Mouse (Mus musculus): ENCODE results near the gene Ppp2r5e. TPM values are rescaled to one million over a fixed set of nuclear protein-coding genes. Genes with fewer than 3 reads are reported as not detected.
A peak's percentile ranks its signal among the peaks of the same experiment; 100 is the strongest.

The Ppp2r5e gene
- polyA plus RNA-seq, 1 experiment from 2014 or later = 14.3 TPM

DNA sequence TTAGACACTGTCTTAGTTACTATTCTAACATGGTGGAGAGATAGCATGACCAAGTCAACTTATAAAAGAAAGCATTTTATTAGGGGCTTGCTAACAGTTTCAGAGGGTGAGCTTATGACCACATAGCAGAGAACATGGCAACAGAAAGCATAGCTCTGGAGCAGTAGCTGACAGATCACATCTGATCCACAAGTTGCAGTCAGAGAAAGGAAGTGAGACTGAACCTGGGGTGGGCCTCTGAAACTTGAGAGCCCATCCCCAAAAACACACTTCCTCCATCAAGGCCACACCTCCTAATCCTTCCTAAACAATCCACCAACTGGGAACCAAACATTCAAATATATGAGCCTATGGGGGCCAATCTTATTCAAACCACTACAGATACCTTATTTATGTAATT lies 62.9 kb downstream of the Ppp2r5e start:
- no peak overlapping the region for H3K9ac ChIP-seq
- H3K36me3 ChIP-seq = no peaks in the 10 kb centered on the region
- no peaks in the 10 kb centered on the region for H3K9me3 ChIP-seq
- H3K27ac ChIP-seq = no peak overlapping the region
- H3K4me3 ChIP-seq = no peak overlapping the region
- ATAC-seq (ENCODE audit: low FRiP score, low read depth) = no peak
- H3K4me2 ChIP-seq (replicated peaks) = no peak overlapping the region
- H3K4me1 ChIP-seq = peaks cover 34% of the 10 kb centered on the region
- H3K27me3 ChIP-seq = no peaks in the 10 kb centered on the region

- Histone ChIP-seq H3K4me1 (peaks cover 36% of the 10 kb centered on the region), H3K4me2 (replicated peaks) (no peak overlapping the region), H3K9me3 (no peaks in the 10 kb centered on the region), H3K9ac (no peak overlapping the region), H3K4me3 (no peak overlapping the region), H3K36me3 (no peaks in the 10 kb centered on the region), H3K27me3 (no peaks in the 10 kb centered on the region), H3K27ac (no peak overlapping the region)
- no peak for ATAC-seq (ENCODE audit: low FRiP score, low read depth)
- WGBS = 74% methylated on average over 2 of the region's 2 CpGs
Measured at GRCm38 (mm10) chr12:75531895-75532294, 64.2 kb downstream of the Ppp2r5e start.

DNA sequence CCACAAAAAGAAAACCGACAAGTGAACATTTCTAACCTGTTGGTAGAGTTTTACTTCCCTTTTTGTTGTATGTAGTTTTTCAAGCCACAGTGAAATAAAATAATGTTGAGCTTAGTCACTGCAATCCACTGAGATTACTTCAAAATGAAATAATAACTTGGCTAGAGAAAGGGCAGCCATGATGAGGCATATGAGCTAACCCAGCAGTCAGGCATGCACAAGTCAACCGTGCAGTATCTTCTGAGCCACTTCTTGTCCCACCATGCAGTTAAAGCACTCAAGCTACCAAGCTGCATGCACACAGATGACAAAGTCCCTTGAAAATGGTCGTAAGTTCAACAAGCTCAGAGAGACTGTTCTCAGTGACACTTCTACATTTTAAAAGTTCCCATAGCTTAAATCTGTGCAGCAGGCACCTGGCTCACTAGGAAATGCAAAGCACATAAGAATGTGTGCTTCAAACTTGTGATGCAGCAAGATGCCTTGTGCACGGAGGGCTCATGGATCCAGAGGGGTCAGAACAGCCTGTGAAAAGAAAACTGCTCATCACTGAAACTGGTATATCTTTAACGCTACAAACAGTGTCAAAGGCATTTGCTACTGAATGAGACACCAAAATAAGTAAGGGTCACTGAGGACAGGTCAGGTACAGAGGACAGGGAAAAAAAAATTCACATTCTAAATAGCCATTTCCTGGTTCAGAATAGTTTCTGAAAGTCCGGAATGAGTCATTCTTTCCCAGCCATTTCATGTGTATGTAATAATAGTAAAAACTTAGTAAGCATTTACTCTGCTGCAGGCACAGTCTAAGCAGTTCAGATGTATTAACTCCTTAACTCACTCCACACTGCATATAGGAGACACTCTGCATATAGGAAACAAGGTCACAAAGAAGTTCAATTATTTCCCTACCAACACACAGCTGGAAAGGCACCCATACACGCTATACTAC lies 66.9 kb downstream of the Ppp2r5e start:
- 0 out of 2 replicates have a peak overlapping the region, but pooled peaks have one; percentile 10 for H3K27ac ChIP-seq
- peak; percentile 51; the same call in 1 of the 2 replicates for ATAC-seq (ENCODE audit: low FRiP score, low read depth)

GRCm38 (mm10) chr12:75528300-75528699 lies 67.7 kb downstream of the Ppp2r5e start:
- Histone ChIP-seq H3K4me2 (replicated peaks) (no peak overlapping the region), H3K36me3 (no peaks in the 10 kb centered on the region), H3K9me3 (no peaks in the 10 kb centered on the region), H3K27me3 (no peaks in the 10 kb centered on the region), H3K4me3 (no peak overlapping the region), H3K27ac (no peak overlapping the region), H3K4me1 (peaks cover 36% of the 10 kb centered on the region), H3K9ac (no peak overlapping the region)
- no peak for ATAC-seq (ENCODE audit: low FRiP score, low read depth)
- WGBS = 76% methylated on average over 1 of the region's 1 CpGs

More for the DNA sequence above, 66.9 kb downstream of the Ppp2r5e start:
- H3K9ac ChIP-seq = no peak overlapping the region
- no peaks in the 10 kb centered on the region for H3K9me3 ChIP-seq
- H3K4me2 ChIP-seq (replicated peaks) = no peak overlapping the region
- peaks cover 33% of the 10 kb centered on the region for H3K4me1 ChIP-seq
- no peaks in the 10 kb centered on the region for H3K36me3 ChIP-seq
- H3K4me3 ChIP-seq = no peak overlapping the region
- H3K27me3 ChIP-seq = no peaks in the 10 kb centered on the region
- WGBS = 72% methylated on average over 7 of the region's 7 CpGs

GRCm38 (mm10) chr12:75524199-75524598 lies 71.8 kb downstream of the Ppp2r5e start:
- H3K36me3 ChIP-seq = no peaks in the 10 kb centered on the region
- 75% methylated on average over 3 of the region's 3 CpGs for WGBS
- no peak overlapping the region for H3K4me2 ChIP-seq (replicated peaks)
- no peak overlapping the region for H3K27ac ChIP-seq
- H3K4me3 ChIP-seq = no peak overlapping the region
- no peak overlapping the region for H3K9ac ChIP-seq
- ATAC-seq (ENCODE audit: low FRiP score, low read depth) = no peak
- peaks cover 22% of the 10 kb centered on the region for H3K4me1 ChIP-seq
- no peaks in the 10 kb centered on the region for H3K27me3 ChIP-seq
- H3K9me3 ChIP-seq = no peaks in the 10 kb centered on the region

DNA sequence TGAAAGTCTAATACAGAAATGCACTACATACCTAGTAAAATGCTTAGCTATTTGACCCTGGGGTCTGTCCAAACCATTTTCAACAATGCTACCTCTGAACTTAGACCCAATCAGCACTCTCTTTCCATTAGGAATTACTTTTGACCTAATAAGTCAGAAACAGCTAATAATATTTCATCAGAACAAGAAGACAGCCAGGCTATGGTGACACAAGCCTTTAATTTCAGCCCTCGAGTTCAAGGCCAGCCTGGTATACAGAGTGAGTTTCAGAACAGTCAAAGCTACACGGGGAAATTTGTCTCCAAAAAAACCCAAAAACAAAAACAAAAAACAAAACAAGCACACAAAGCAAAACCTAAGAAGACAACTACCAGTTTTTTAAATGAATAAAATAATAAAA lies 73.1 kb downstream of the Ppp2r5e start:
- Histone ChIP-seq H3K9ac (no peak overlapping the region), H3K27ac (no peak overlapping the region), H3K36me3 (no peaks in the 10 kb centered on the region), H3K9me3 (no peaks in the 10 kb centered on the region), H3K27me3 (no peaks in the 10 kb centered on the region), H3K4me3 (no peak overlapping the region), H3K4me1 (peaks cover 11% of the 10 kb centered on the region; the same call in 1 of the 2 replicates), H3K4me2 (replicated peaks) (no peak overlapping the region)
- ATAC-seq (ENCODE audit: low FRiP score, low read depth) = no peak
- 80% methylated on average over 2 of the region's 2 CpGs for WGBS

DNA sequence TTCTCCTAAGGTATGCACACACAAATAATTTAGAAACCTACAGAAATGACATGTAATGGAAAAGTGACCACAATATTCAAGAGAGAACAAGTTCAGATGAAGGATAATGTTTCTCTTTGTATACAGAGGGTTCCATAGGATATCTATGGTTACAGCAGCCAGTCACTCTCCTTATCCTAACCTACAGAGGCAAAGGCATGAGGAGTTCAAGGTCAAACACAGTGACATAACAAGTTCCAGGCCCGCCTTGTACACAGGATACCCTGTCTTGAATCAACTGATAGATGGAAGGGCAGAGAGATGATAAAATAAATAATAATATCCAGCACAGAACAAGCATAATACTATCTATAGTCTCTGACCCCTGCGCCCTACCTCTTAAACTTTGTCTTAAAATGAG lies 73.7 kb downstream of the Ppp2r5e start:
- Histone ChIP-seq H3K36me3 (no peaks in the 10 kb centered on the region), H3K9ac (no peak overlapping the region), H3K27ac (no peak overlapping the region), H3K4me3 (no peak overlapping the region), H3K27me3 (no peaks in the 10 kb centered on the region), H3K4me2 (replicated peaks) (no peak overlapping the region), H3K4me1 (peaks cover 9% of the 10 kb centered on the region; the same call in 1 of the 2 replicates), H3K9me3 (no peaks in the 10 kb centered on the region)
- WGBS = 98% methylated on average over 2 of the region's 2 CpGs
- no peak for ATAC-seq (ENCODE audit: low FRiP score, low read depth)

GRCm38 (mm10) chr12:75520395-75520794 lies 75.7 kb downstream of the Ppp2r5e start:
- Histone ChIP-seq H3K9ac (no peak overlapping the region), H3K27me3 (no peaks in the 10 kb centered on the region), H3K36me3 (peaks cover 3% of the 10 kb centered on the region), H3K4me2 (replicated peaks) (no peak overlapping the region), H3K9me3 (no peaks in the 10 kb centered on the region), H3K4me3 (no peak overlapping the region), H3K27ac (no peak overlapping the region), H3K4me1 (peaks cover 22% of the 10 kb centered on the region)
- WGBS = 82% methylated on average over 3 of the region's 3 CpGs
- no peak for ATAC-seq (ENCODE audit: low FRiP score, low read depth)

DNA sequence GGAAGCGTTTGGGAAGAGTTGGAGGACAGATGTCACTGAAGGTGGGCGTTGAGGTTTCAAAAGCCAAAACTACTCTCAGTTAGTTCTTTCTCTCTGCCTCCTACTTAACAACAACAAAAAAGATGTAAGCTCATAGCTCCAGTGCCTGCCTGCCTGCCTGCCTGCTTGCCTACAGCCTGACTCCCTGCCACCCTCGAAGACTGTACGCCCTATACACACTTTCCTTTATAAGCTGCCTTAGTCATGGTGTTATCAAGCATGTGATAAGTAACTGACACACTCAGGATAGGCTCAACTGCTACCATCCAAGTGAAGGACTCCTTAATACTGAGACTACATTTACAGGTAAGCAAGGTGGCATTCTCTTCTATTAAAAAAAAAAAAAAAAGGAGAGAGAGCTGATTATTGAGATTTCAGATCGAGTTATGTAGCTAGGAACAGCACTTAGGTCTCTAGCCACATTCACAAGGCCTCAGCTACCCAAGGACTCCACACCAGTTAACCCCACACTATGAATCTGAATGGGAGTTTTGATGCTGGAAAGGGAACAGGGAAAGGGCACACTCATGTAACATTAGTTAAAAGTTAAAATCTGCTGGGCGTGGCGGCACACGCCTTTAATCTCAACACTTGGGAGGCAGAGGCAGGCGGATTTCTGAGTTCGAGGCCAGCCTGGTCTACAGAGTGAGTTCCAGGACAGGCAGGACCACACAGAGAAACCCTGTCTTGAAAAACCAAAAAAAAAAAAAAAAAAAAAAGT lies 76.7 kb downstream of the Ppp2r5e start:
- Histone ChIP-seq H3K36me3 (peaks cover 12% of the 10 kb centered on the region), H3K9me3 (no peaks in the 10 kb centered on the region), H3K4me2 (replicated peaks) (no peak overlapping the region), H3K27ac (no peak overlapping the region), H3K4me1 (peaks cover 23% of the 10 kb centered on the region), H3K4me3 (no peak overlapping the region), H3K27me3 (no peaks in the 10 kb centered on the region), H3K9ac (no peak overlapping the region)
- no peak for ATAC-seq (ENCODE audit: low FRiP score, low read depth)
- WGBS = 95% methylated on average over 10 of the region's 10 CpGs

GRCm38 (mm10) chr12:75515301-75515906 lies 80.6 kb downstream of the Ppp2r5e start:
- Histone ChIP-seq H3K27ac (no peak overlapping the region), H3K4me3 (no peak overlapping the region), H3K4me2 (replicated peaks) (no peak overlapping the region), H3K27me3 (no peaks in the 10 kb centered on the region), H3K4me1 (peaks cover 14% of the 10 kb centered on the region), H3K36me3 (peaks cover 27% of the 10 kb centered on the region), H3K9me3 (no peaks in the 10 kb centered on the region), H3K9ac (no peak overlapping the region)
- WGBS = 42% methylated on average over 10 of the region's 10 CpGs
- ATAC-seq (ENCODE audit: low FRiP score, low read depth) = no peak

GRCm38 (mm10) chr12:75511520-75511919 lies 84.5 kb downstream of the Ppp2r5e start:
- 91% methylated on average over 2 of the region's 2 CpGs for WGBS
- no peaks in the 10 kb centered on the region for H3K9me3 ChIP-seq
- H3K36me3 ChIP-seq = peaks cover 33% of the 10 kb centered on the region
- no peak overlapping the region for H3K4me3 ChIP-seq
- no peak overlapping the region for H3K27ac ChIP-seq
- H3K27me3 ChIP-seq = no peaks in the 10 kb centered on the region
- H3K9ac ChIP-seq = no peak overlapping the region
- ATAC-seq (ENCODE audit: low FRiP score, low read depth) = no peak
- peaks cover 12% of the 10 kb centered on the region for H3K4me1 ChIP-seq
- H3K4me2 ChIP-seq (replicated peaks) = no peak overlapping the region
